Mouse (Mus musculus): Measurements from ENCODE around the gene Nfyc. TPM values are rescaled to one million over a fixed set of nuclear protein-coding genes. Genes with fewer than 3 reads are reported as not detected.
A peak's percentile ranks its signal among the peaks of the same experiment; 100 is the strongest.

The Nfyc gene
- polyA plus RNA-seq, 1 experiment from 2014 or later = 98.2 TPM

MicroRNAs within 50 kb of the gene (microRNA counts, 519-probe panel; counts per million panel counts)
- 3,024 counts per million, percentile 66 among the panel's probes with 10 or more counts for microRNA mmu-miR-30e

Small RNAs within 50 kb of the gene (microRNA-seq; reads per million reads assigned to microRNA genes)
- gene Gm23936 = not detected
- gene Mir30c-1 = 81.6 reads per million, percentile 48 among the genes with 10 or more reads in this experiment
- not detected for gene Mir30e
- gene Mir30f = not detected

Other genes starting within 250 kb of the Nfyc start
- not detected in 2 replicates for gene Gm8439, start 242.8 kb downstream of the Nfyc start, polyA plus RNA-seq (2015; fragmentation: Nextera tagmentation; extraction: Ambion mirVana)
- 0.44 and 0.84 TPM in 2 replicates for gene Cited4, start 165.0 kb downstream of the Nfyc start, polyA plus RNA-seq (2015; fragmentation: Nextera tagmentation; extraction: Ambion mirVana)
- 3.4 and 4.0 TPM in 2 replicates for gene Kcnq4, start 83.0 kb downstream of the Nfyc start, polyA plus RNA-seq (2015; fragmentation: Nextera tagmentation; extraction: Ambion mirVana)
- gene Rims3, start 23.2 kb upstream of the Nfyc start, polyA plus RNA-seq (2015; fragmentation: Nextera tagmentation; extraction: Ambion mirVana) = 4.3 and 6.8 TPM in 2 replicates
- gene Exo5, start 93.4 kb upstream of the Nfyc start, polyA plus RNA-seq (2015; fragmentation: Nextera tagmentation; extraction: Ambion mirVana) = 42.9 and 44.4 TPM in 2 replicates
- 7.4 and 8.9 TPM in 2 replicates for gene Zfp69, start 120.1 kb upstream of the Nfyc start, polyA plus RNA-seq (2015; fragmentation: Nextera tagmentation; extraction: Ambion mirVana)
- gene Smap2, start 185.7 kb upstream of the Nfyc start, polyA plus RNA-seq (2015; fragmentation: Nextera tagmentation; extraction: Ambion mirVana) = 22.2 and 22.7 TPM in 2 replicates
- gene Col9a2, start 207.8 kb upstream of the Nfyc start, polyA plus RNA-seq (2015; fragmentation: Nextera tagmentation; extraction: Ambion mirVana) = 1.6 and 1.9 TPM in 2 replicates